8 mouse cellular contexts compared by ENCODE assay signal in the genomic region with DNA sequence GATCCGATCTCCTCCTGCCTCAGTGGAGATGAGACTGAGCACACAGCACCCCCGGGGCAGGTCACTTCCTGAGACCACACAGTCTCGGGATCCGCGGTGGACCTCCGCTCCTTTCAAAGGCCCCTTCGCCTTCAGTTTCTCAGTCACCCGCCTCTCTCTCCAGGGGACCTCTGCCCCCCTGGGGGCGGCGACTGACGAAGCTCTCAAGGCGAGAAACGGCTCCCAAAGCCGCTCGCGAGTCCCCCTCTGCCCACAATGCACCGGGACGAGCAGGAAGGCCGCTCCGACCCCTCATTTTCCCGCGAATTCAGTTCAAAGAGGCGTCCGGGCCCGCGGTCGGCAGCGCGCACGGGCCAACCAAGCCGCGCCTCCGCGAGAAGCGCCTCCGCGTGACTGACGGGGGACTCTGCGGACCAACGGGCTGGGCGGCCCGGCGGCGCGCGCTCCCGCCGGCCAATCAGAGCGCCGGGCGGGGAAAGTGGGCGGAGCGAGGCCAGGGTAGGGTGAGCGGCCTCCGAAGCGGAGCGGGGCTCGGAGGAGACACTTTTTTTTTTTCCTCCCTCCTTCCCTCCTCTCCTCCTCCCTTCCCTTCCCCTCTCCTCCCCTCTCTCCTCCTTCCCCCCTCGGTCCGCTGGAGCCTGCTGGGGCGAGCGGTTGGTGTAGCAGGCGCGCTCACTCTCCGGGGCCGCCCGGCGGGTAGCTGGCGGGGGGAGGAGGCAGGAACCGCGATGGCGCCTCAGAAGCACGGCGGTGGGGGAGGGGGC. TPM values are rescaled to one million over a fixed set of nuclear protein-coding genes. Genes with fewer than 3 reads are reported as not detected.
DNase-seq lines count a peak whose midpoint lies in the region; ATAC-seq and TF ChIP-seq lines count a peak whose summit lies in the region.

TSS of gene Suz12 (plus strand) at position 515 of the 764 bp plus-strand sequence.

- no peak for TF ChIP-seq EP300 in CH12.LX (IDR thresholded peaks at IDR 0.05; ENCODE audit: low read length)

- peaks cover 0 to 17% of the 10 kb centered on the region in 2 experiments; a peak in 2 of 4 replicates for H3K4me1 ChIP-seq in CH12.LX (ENCODE audit: control insufficient read depth in 1 of 2, insufficient read depth in 2 of 2)
- H3K4me1 ChIP-seq in forebrain, embryonic 11.5 days (replicated peaks; ENCODE audit: control insufficient read depth, insufficient read depth, low read length), result peaks cover 4% of the 10 kb centered on the region; the same call in 1 of the 2 replicates
- peaks cover 7% of the 10 kb centered on the region; the same call in 1 of the 2 replicates for H3K4me1 ChIP-seq in heart, embryonic 16.5 days (ENCODE audit: control insufficient read depth, insufficient read depth, low read length)
- peaks cover 13% of the 10 kb centered on the region for H3K4me1 ChIP-seq in liver, embryonic 15.5 days (replicated peaks)
- peaks cover 4% of the 10 kb centered on the region; the same call in 1 of the 2 replicates for H3K4me1 ChIP-seq in neural tube, embryonic 12.5 days

- peak within 1 kb of the TSS; percentile 42 for H3K4me2 ChIP-seq in CH12.LX (ENCODE audit: insufficient read depth, low read depth, poor library complexity, severe bottlenecking)
- H3K4me2 ChIP-seq in forebrain, embryonic 11.5 days (ENCODE audit: low read depth, low read length, severe bottlenecking), result peak within 1 kb of the TSS; percentile 68
- H3K4me2 ChIP-seq in heart, embryonic 16.5 days (ENCODE audit: low read depth, low read length), result peak within 1 kb of the TSS; percentile 93
- peak within 1 kb of the TSS; percentile 85 for H3K4me2 ChIP-seq in liver, embryonic 15.5 days
- H3K4me2 ChIP-seq in neural tube, embryonic 12.5 days (replicated peaks), result peak within 1 kb of the TSS; percentile 73

- H3K9ac ChIP-seq in CH12.LX (ENCODE audit: insufficient read depth, low read depth), result peak within 1 kb of the TSS; percentile 96
- peak within 1 kb of the TSS; percentile 95 for H3K9ac ChIP-seq in forebrain, embryonic 11.5 days (ENCODE audit: low read length)
- H3K9ac ChIP-seq in heart, embryonic 16.5 days (ENCODE audit: low read length), result peak within 1 kb of the TSS; percentile 92
- H3K9ac ChIP-seq in liver, embryonic 15.5 days, result peak within 1 kb of the TSS; percentile 99
- peak within 1 kb of the TSS; percentile 90 for H3K9ac ChIP-seq in neural tube, embryonic 12.5 days

- TF ChIP-seq RAD21 in CH12.LX (IDR thresholded peaks at IDR 0.05; ENCODE audit: low read depth, low read length), result no peak

- H3K36me3 ChIP-seq in CH12.LX (replicated peaks in 1 of 2; ENCODE audit: control insufficient read depth in 1 of 2, insufficient read depth in 1 of 2, low read length in 1 of 2), result peaks cover 3 to 16% of the 10 kb centered on the region in 2 experiments
- H3K36me3 ChIP-seq in forebrain, embryonic 11.5 days (ENCODE audit: control insufficient read depth, insufficient read depth, low read length), result no peaks in the 10 kb centered on the region; the same call in 1 of the 2 replicates
- H3K36me3 ChIP-seq in heart, embryonic 16.5 days (ENCODE audit: control insufficient read depth, insufficient read depth), result peaks cover 7% of the 10 kb centered on the region; the same call in 1 of the 2 replicates
- peaks cover 16% of the 10 kb centered on the region for H3K36me3 ChIP-seq in liver, embryonic 15.5 days (replicated peaks)
- peaks cover 11% of the 10 kb centered on the region; the same call in 1 of the 2 replicates for H3K36me3 ChIP-seq in neural tube, embryonic 12.5 days

- peak; percentile 98 for DNase-seq in CH12.LX (ENCODE audit: extremely low read depth)
- DNase-seq in c-Kit-positive CD71-positive TER-119-negative erythroid progenitor cells, embryonic 14.5 days (ENCODE audit: low read depth), result peak; percentile 95
- peak; percentile 99 for DNase-seq in forebrain, embryonic 11.5 days (ENCODE audit: low spot score)
- DNase-seq in kidney, postnatal 36 days, result peak; percentile 95 to 97
- DNase-seq in telencephalon, adult 2 months (ENCODE audit: low read depth, low spot score), result peak; percentile 89

- peak within 1 kb of the TSS; percentile 94 for H3K27ac ChIP-seq in CH12.LX (ENCODE audit: insufficient read depth, low read depth)
- peak within 1 kb of the TSS; percentile 100 for H3K27ac ChIP-seq in forebrain, embryonic 11.5 days (ENCODE audit: low read depth, low read length)
- peak within 1 kb of the TSS; percentile 92 for H3K27ac ChIP-seq in heart, embryonic 16.5 days (ENCODE audit: low read length)
- H3K27ac ChIP-seq in liver, embryonic 15.5 days (replicated peaks), result peak within 1 kb of the TSS; percentile 98
- peak within 1 kb of the TSS; percentile 98 for H3K27ac ChIP-seq in neural tube, embryonic 12.5 days

- H3K79me2 ChIP-seq in CH12.LX (replicated peaks; ENCODE audit: control insufficient read depth, extremely low read depth, insufficient read depth, poor library complexity, severe bottlenecking), result peaks cover 31% of the 10 kb centered on the region

- under 1% methylated on average over 61 of the region's 74 CpGs for WGBS in forebrain, embryonic 11.5 days
- under 1% methylated on average over 67 of the region's 74 CpGs for WGBS in heart, embryonic 16.5 days
- under 1% methylated on average over 74 of the region's 74 CpGs for WGBS in liver, embryonic 15.5 days (ENCODE audit: insufficient replicate concordance)
- 1% methylated on average over 73 of the region's 74 CpGs for WGBS in neural tube, embryonic 12.5 days

- dilution Hi-C loops in CH12.LX (cut with MboI; ENCODE audit: extremely low pct_ligation_motif_present, extremely low pct_unique_long_range_greater_than_20kb, low sequenced_read_pairs), result no loop called here

- peak within 1 kb of the TSS; percentile 68 to 99 (median 83) for H3K4me3 ChIP-seq in CH12.LX (replicated peaks in 1 of 3; ENCODE audit: low read depth in 2 of 3, low read length in 2 of 3, poor library complexity in 1 of 3)
- peak within 1 kb of the TSS; percentile 99 for H3K4me3 ChIP-seq in forebrain, embryonic 11.5 days (ENCODE audit: low read depth, low read length)
- H3K4me3 ChIP-seq in heart, embryonic 16.5 days (ENCODE audit: low read length), result peak within 1 kb of the TSS; percentile 73
- H3K4me3 ChIP-seq in liver, embryonic 15.5 days (replicated peaks), result peak within 1 kb of the TSS; percentile 99
- peak within 1 kb of the TSS; percentile 97 for H3K4me3 ChIP-seq in neural tube, embryonic 12.5 days

- no peaks in the 10 kb centered on the region for H3K27me3 ChIP-seq in CH12.LX (replicated peaks)
- no peaks in the 10 kb centered on the region for H3K27me3 ChIP-seq in forebrain, embryonic 11.5 days (ENCODE audit: control insufficient read depth, insufficient read depth, low read length)
- no peaks in the 10 kb centered on the region for H3K27me3 ChIP-seq in heart, embryonic 16.5 days (ENCODE audit: control insufficient read depth, insufficient read depth, low read length)
- no peaks in the 10 kb centered on the region for H3K27me3 ChIP-seq in liver, embryonic 15.5 days
- no peaks in the 10 kb centered on the region for H3K27me3 ChIP-seq in neural tube, embryonic 12.5 days (replicated peaks)

- H3K9me3 ChIP-seq in CH12.LX (replicated peaks; ENCODE audit: low read length), result no peaks in the 10 kb centered on the region
- no peaks in the 10 kb centered on the region for H3K9me3 ChIP-seq in forebrain, embryonic 11.5 days (ENCODE audit: control insufficient read depth, low read length)
- no peaks in the 10 kb centered on the region for H3K9me3 ChIP-seq in heart, embryonic 16.5 days (replicated peaks; ENCODE audit: control insufficient read depth, low read length)
- H3K9me3 ChIP-seq in liver, embryonic 15.5 days (replicated peaks), result no peaks in the 10 kb centered on the region
- H3K9me3 ChIP-seq in neural tube, embryonic 12.5 days, result no peaks in the 10 kb centered on the region

- peak; percentile 97 for TF ChIP-seq POLR2A in CH12.LX (IDR thresholded peaks at IDR 0.05; ENCODE audit: low read depth, low read length)

- no peak for TF ChIP-seq CTCF in CH12.LX (conservative IDR thresholded peaks at IDR 0.05 in 1 of 2, IDR thresholded peaks at IDR 0.05 in 1 of 2; ENCODE audit: low read depth in 2 of 2, low read length in 2 of 2)

- in situ Hi-C loops in CH12.LX (cut with MboI; ENCODE audit: low pct_ligation_motif_present, low pct_unique_long_range_greater_than_20kb, low sequenced_read_pairs), result no loop called here

- peak; percentile 97 for ATAC-seq in forebrain, embryonic 11.5 days (replicated peaks; ENCODE audit: low FRiP score)
- peak; percentile 96 for ATAC-seq in heart, embryonic 16.5 days (replicated peaks; ENCODE audit: extremely low read depth, insufficient read depth, low FRiP score)
- ATAC-seq in liver, embryonic 15.5 days (ENCODE audit: insufficient read depth), result peak; percentile 90
- ATAC-seq in neural tube, embryonic 12.5 days (ENCODE audit: low FRiP score, low read depth), result peak; percentile 94

TF ChIP-seq in CH12.LX, 34 proteins besides CTCF, POLR2A, EP300 and RAD21 (continues in another document):
- TF ChIP-seq UBTF (IDR thresholded peaks at IDR 0.05; ENCODE audit: low read depth, low read length), result peak; percentile 69; the same call in 1 of the 2 replicates
- TF ChIP-seq NRF1 (IDR thresholded peaks at IDR 0.05; ENCODE audit: low read depth, low read length), result no peak; the same call in 1 of the 2 replicates
- TF ChIP-seq USF1 (IDR thresholded peaks at IDR 0.05; ENCODE audit: low read depth, low read length), result peak; percentile 85
- TF ChIP-seq MAFK (IDR thresholded peaks at IDR 0.05; ENCODE audit: insufficient replicate concordance, low read length), result no peak
- TF ChIP-seq SIN3A (IDR thresholded peaks at IDR 0.05; ENCODE audit: low read length), result peak; percentile 88
- TF ChIP-seq ELF1 (IDR thresholded peaks at IDR 0.05; ENCODE audit: low read depth, low read length), result peak; percentile 83
- peak; percentile 89 for TF ChIP-seq NELFE (IDR thresholded peaks at IDR 0.05; ENCODE audit: low read depth, low read length)
- peak; percentile 70 for TF ChIP-seq TBP (conservative IDR thresholded peaks at IDR 0.05; ENCODE audit: low read depth, low read length)
- peak; percentile 96; the same call in 1 of the 2 replicates for TF ChIP-seq MAX (IDR thresholded peaks at IDR 0.05; ENCODE audit: low read length)
- peak; percentile 96 for TF ChIP-seq MYC (IDR thresholded peaks at IDR 0.05; ENCODE audit: low read depth, low read length)
- TF ChIP-seq TCF12 (IDR thresholded peaks at IDR 0.05; ENCODE audit: low read depth, low read length), result peak; percentile 78
- TF ChIP-seq MEF2A (IDR thresholded peaks at IDR 0.05; ENCODE audit: borderline replicate concordance, low read depth, low read length), result peak; percentile 64

RNA-seq across cellular contexts. Expression of gene Suz12, which starts in this region (rescaled TPM):
- 56.7 and 61.9 TPM in 2 replicates for total RNA-seq in CH12.LX (2012; rRNA removed)
- total RNA-seq in CH12.LX (2014; rRNA removed), result 160 and 171 TPM in 2 replicates
- polyA plus RNA-seq in CH12.LX (2012; ENCODE audit: insufficient read length, low read depth), result 106 and 124 TPM in 2 replicates
- 33.6 and 35.4 TPM in 2 replicates for polyA plus RNA-seq in forebrain, embryonic 11.5 days (2014; fragmentation: Nextera tagmentation; extraction: Ambion mirVana)
- polyA plus RNA-seq in heart, embryonic 16.5 days (2015; fragmentation: Nextera tagmentation; extraction: Ambion mirVana), result 12.7 and 13.9 TPM in 2 replicates
- 13.5 and 14.4 TPM in 2 replicates for polyA plus RNA-seq in liver, embryonic 15.5 days (2015; fragmentation: Nextera tagmentation; extraction: Ambion mirVana)
- polyA plus RNA-seq in neural tube, embryonic 12.5 days (2016; fragmentation: Nextera tagmentation; extraction: Ambion mirVana), result 23.7 and 24.3 TPM in 2 replicates

Comparison
In these comparisons a context has a peak if more than half of its experiments do, and no peak if none do; other contexts are left out.
1. Peak in every context shown above with its lines: DNase-seq, ATAC-seq, H3K4me3 ChIP-seq and H3K27ac ChIP-seq.
2. H3K4me2 ChIP-seq: peak in every context shown above with its lines; median percentile 93 in heart, embryonic 16.5 days; 85 in liver, embryonic 15.5 days; 73 in neural tube, embryonic 12.5 days; 68 in forebrain, embryonic 11.5 days; 42 in CH12.LX.